Mouse (Mus musculus) hindbrain, embryonic 16.5 days (tissue): ENCODE results near the gene Pef1. TPM values are rescaled to one million over a fixed set of nuclear protein-coding genes. Genes with fewer than 3 reads are reported as not detected.

ENCODE experiments used
- ATAC-seq: fragments of 200-750 bp; cut with Nextera tagmentation; 2 replicates; pipeline ENCODE4 v1.8.0; 2017; ENCODE audit warnings: moderate TSS enrichment, moderate library complexity
- H3K27ac ChIP-seq: fragments of 300-500 bp; sonication (generic); 2 replicates; pipeline ENCODE4 v1.5.1; 2014; ENCODE audit warnings: low read depth, mild to moderate bottlenecking, control low read depth, low read length, moderate library complexity
- H3K27me3 ChIP-seq: fragments of 300-500 bp; sonication (generic); replicated peaks from 2 replicates; pipeline ENCODE4 v1.6.1; 2014; ENCODE audit warnings: low read length; ENCODE audit not compliant: control insufficient read depth, insufficient read depth
- H3K36me3 ChIP-seq: fragments of 300-500 bp; sonication (generic); 2 replicates; pipeline ENCODE4 v1.6.1; 2014; ENCODE audit warnings: mild to moderate bottlenecking, low read length, moderate library complexity, mixed read lengths; ENCODE audit not compliant: control insufficient read depth, insufficient read depth
- H3K4me1 ChIP-seq: fragments of 300-500 bp; sonication (generic); 2 replicates; pipeline ENCODE4 v1.6.1; 2014; ENCODE audit warnings: low read depth, low read length; ENCODE audit not compliant: control insufficient read depth, insufficient read depth
- H3K4me2 ChIP-seq: fragments of 300-500 bp; sonication (generic); 2 replicates; pipeline ENCODE4 v1.6.1; 2014; ENCODE audit warnings: mild to moderate bottlenecking, low read length, control low read depth, moderate library complexity
- H3K4me3 ChIP-seq: fragments of 300-500 bp; sonication (generic); 2 replicates; pipeline ENCODE4 v1.5.1; 2014; ENCODE audit warnings: mild to moderate bottlenecking, low read length, control low read depth, moderate library complexity
- H3K9ac ChIP-seq: fragments of 300-500 bp; sonication (generic); 2 replicates; pipeline ENCODE4 v1.6.1; 2014; ENCODE audit warnings: low read depth, mild to moderate bottlenecking, control low read depth, low read length, moderate library complexity
- H3K9me3 ChIP-seq: fragments of 300-500 bp; sonication (generic); 2 replicates; pipeline ENCODE4 v1.6.1; 2014; ENCODE audit warnings: mild to moderate bottlenecking, low read length, moderate library complexity; ENCODE audit not compliant: control insufficient read depth
- WGBS: fragments of 180-500 bp; shearing (Covaris S2); extraction: QIAGEN DNeasy Blood & Tissue Kit; methylation state at CpG from one replicate; pipeline ENCODE4 v1.1.7; 2014; 5-methylcytosine and 5-hydroxymethylcytosine counted together
- polyA plus RNA-seq: library from polyadenylated mRNA; unstranded; fragments of >200 nt; fragmentation: Nextera tagmentation; extraction: Ambion mirVana; gene quantifications from 2 replicates; pipeline ENCODE4 v1.2.1, GENCODE M21; 2015

The Pef1 gene
- polyA plus RNA-seq, 1 experiment from 2014 or later: 71.3 TPM

DNA sequence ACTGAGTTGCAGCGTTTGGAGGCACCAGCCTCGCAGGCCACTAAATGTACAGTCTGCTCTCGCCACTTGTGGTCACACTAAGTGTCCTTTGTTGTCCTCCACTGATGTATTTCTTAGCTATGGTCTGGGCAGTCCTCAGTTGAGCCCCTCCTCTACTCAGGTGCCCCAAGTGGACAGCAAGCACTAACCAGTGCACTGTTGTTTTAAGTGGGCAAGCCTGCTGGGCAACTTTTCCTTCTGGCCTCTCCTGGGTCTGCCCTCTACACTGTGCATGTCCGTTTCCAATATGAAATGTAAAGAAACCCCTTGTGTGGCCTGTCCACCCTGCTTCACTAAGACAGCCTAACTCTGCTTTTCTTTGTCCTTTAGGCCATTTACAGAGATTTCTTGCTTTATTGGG is 21.8 kb downstream of the Pef1 start:
- ATAC-seq: no peak
- 89% methylated on average over 4 of the region's 4 CpGs for WGBS

DNA sequence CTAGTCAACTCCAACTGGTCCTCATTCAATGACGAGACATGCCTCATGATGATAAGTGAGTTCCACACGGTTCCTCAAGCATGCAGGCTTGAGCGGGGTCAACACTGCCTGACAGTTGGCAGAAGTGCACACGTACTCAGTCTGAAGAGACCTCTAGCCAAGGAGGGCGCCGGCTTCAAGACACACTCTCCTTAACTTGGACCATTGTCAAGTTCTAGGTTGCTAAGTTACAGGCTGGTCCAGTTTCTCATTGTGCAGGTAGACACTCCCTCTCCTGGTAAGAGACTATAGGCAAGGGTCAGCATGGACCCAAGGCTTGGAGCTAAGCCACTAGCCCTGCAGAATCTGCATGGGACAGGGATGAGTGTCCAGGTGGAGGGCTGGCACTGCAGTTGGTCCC is 22.8 kb downstream of the Pef1 start:
- H3K27ac ChIP-seq: no peak overlapping the region
- no peak for ATAC-seq
- 89% methylated on average over 6 of the region's 6 CpGs for WGBS
- no peak overlapping the region for H3K4me3 ChIP-seq
- H3K27me3 ChIP-seq: no peaks in the 10 kb centered on the region
- no peak overlapping the region for H3K4me2 ChIP-seq
- H3K9me3 ChIP-seq: no peaks in the 10 kb centered on the region
- H3K4me1 ChIP-seq: no peaks in the 10 kb centered on the region
- peaks cover 27% of the 10 kb centered on the region for H3K36me3 ChIP-seq
- no peak overlapping the region for H3K9ac ChIP-seq

More for the DNA sequence above, 21.8 kb downstream of the Pef1 start:
- H3K4me1 ChIP-seq: no peaks in the 10 kb centered on the region
- H3K27ac ChIP-seq: no peak overlapping the region
- no peak overlapping the region for H3K4me2 ChIP-seq
- H3K36me3 ChIP-seq: peaks cover 27% of the 10 kb centered on the region
- no peaks in the 10 kb centered on the region for H3K27me3 ChIP-seq
- H3K9me3 ChIP-seq: no peaks in the 10 kb centered on the region
- no peak overlapping the region for H3K9ac ChIP-seq
- no peak overlapping the region for H3K4me3 ChIP-seq

- H3K4me3 ChIP-seq: no peak overlapping the region
- H3K27ac ChIP-seq: no peak overlapping the region
- no peak overlapping the region for H3K4me2 ChIP-seq
- ATAC-seq: no peak
- H3K27me3 ChIP-seq: no peaks in the 10 kb centered on the region
- 82% methylated on average over 5 of the region's 5 CpGs for WGBS
- no peaks in the 10 kb centered on the region for H3K4me1 ChIP-seq
- no peak overlapping the region for H3K9ac ChIP-seq
- peaks cover 27% of the 10 kb centered on the region for H3K36me3 ChIP-seq
- H3K9me3 ChIP-seq: no peaks in the 10 kb centered on the region
Observed at GRCm38 (mm10) chr4:130125935-130126334, 23.6 kb downstream of the Pef1 start.

GRCm38 (mm10) chr4:130128907-130129306 is 26.5 kb downstream of the Pef1 start:
- Histone ChIP-seq H3K4me2 (no peak overlapping the region), H3K36me3 (peaks cover 21% of the 10 kb centered on the region), H3K27ac (no peak overlapping the region)

GRCm38 (mm10) chr4:130130082-130130481 is 27.7 kb downstream of the Pef1 start:
- 68% methylated on average over 10 of the region's 10 CpGs for WGBS
- Histone ChIP-seq H3K4me1 (no peaks in the 10 kb centered on the region), H3K4me3 (no peak overlapping the region), H3K36me3 (peaks cover 18% of the 10 kb centered on the region), H3K9ac (no peak overlapping the region), H3K27me3 (no peaks in the 10 kb centered on the region), H3K9me3 (no peaks in the 10 kb centered on the region), H3K27ac (0 out of 2 replicates have a peak overlapping the region, but pooled peaks have one; percentile 29), H3K4me2 (no peak overlapping the region)
- no peak for ATAC-seq

More at GRCm38 (mm10) chr4:130128907-130129306, 26.5 kb downstream of the Pef1 start:
- 82% methylated on average over 5 of the region's 5 CpGs for WGBS
- ATAC-seq: no peak
- Histone ChIP-seq H3K4me1 (no peaks in the 10 kb centered on the region), H3K9me3 (no peaks in the 10 kb centered on the region), H3K9ac (no peak overlapping the region), H3K27me3 (no peaks in the 10 kb centered on the region), H3K4me3 (no peak overlapping the region)

GRCm38 (mm10) chr4:130130641-130131350 is 28.4 kb downstream of the Pef1 start:
- no peak overlapping the region for H3K9ac ChIP-seq
- no peak overlapping the region for H3K4me2 ChIP-seq
- no peaks in the 10 kb centered on the region for H3K9me3 ChIP-seq
- H3K4me3 ChIP-seq: no peak overlapping the region
- H3K36me3 ChIP-seq: peaks cover 13% of the 10 kb centered on the region
- no peaks in the 10 kb centered on the region for H3K27me3 ChIP-seq
- ATAC-seq: no peak
- H3K27ac ChIP-seq: no peak overlapping the region
- 55% methylated on average over 13 of the region's 13 CpGs for WGBS
- no peaks in the 10 kb centered on the region for H3K4me1 ChIP-seq

- no peak for ATAC-seq
- H3K36me3 ChIP-seq: peaks cover 8% of the 10 kb centered on the region
- H3K4me3 ChIP-seq: no peak overlapping the region
- no peak overlapping the region for H3K9ac ChIP-seq
- no peaks in the 10 kb centered on the region for H3K4me1 ChIP-seq
- H3K27ac ChIP-seq: no peak overlapping the region
- no peaks in the 10 kb centered on the region for H3K9me3 ChIP-seq
- H3K27me3 ChIP-seq: no peaks in the 10 kb centered on the region
- H3K4me2 ChIP-seq: no peak overlapping the region
- 89% methylated on average over 7 of the region's 7 CpGs for WGBS
Observed at GRCm38 (mm10) chr4:130131448-130132105, 29.2 kb downstream of the Pef1 start.

DNA sequence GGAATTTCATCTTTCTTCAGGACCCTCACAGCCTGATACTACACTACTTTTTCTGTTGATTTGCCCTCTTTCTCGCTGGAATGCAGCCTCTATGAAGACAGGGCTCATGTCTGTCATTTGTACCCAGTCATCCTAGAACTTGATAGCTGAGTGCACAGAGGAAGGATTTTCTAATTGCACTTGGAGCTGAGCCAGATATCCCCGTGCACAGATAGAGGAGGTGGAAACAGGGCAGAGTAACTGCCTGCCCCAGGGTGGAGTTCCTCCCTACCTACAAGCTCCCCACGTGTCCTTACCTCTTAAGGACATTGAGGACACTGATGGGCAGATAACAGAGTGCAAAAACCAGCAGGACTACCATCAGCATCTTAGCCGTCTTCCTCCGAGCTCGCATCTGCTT is 31.0 kb downstream of the Pef1 start:
- H3K36me3 ChIP-seq: no peaks in the 10 kb centered on the region
- ATAC-seq: no peak
- no peak overlapping the region for H3K4me3 ChIP-seq
- no peaks in the 10 kb centered on the region for H3K9me3 ChIP-seq
- peaks cover 5% of the 10 kb centered on the region for H3K4me1 ChIP-seq
- H3K27ac ChIP-seq: no peak overlapping the region
- WGBS: 57% methylated on average over 6 of the region's 6 CpGs
- H3K4me2 ChIP-seq: no peak overlapping the region
- H3K27me3 ChIP-seq: peaks cover 2% of the 10 kb centered on the region; the same call in 1 of the 2 replicates
- no peak overlapping the region for H3K9ac ChIP-seq

GRCm38 (mm10) chr4:130138441-130139213 is 36.3 kb downstream of the Pef1 start:
- ATAC-seq: peak; percentile 69
- H3K9ac ChIP-seq: peak overlapping the region; percentile 68
- peaks cover 14% of the 10 kb centered on the region for H3K4me1 ChIP-seq
- H3K27ac ChIP-seq: no peak overlapping the region
- H3K36me3 ChIP-seq: no peaks in the 10 kb centered on the region
- WGBS: under 1% methylated on average over 51 of the region's 57 CpGs
- no peaks in the 10 kb centered on the region for H3K9me3 ChIP-seq
- H3K27me3 ChIP-seq: peaks cover 9% of the 10 kb centered on the region
- H3K4me2 ChIP-seq: peak overlapping the region; percentile 94
- peak overlapping the region; percentile 51 for H3K4me3 ChIP-seq
